Mouse (Mus musculus): ENCODE data around the gene Ammecr1. TPM values are rescaled to one million over a fixed set of nuclear protein-coding genes. Genes with fewer than 3 reads are reported as not detected.
A peak's percentile ranks its signal among the peaks of the same experiment; 100 is the strongest.

The Ammecr1 gene
- polyA plus RNA-seq, 1 experiment: 0.68 TPM

DNA sequence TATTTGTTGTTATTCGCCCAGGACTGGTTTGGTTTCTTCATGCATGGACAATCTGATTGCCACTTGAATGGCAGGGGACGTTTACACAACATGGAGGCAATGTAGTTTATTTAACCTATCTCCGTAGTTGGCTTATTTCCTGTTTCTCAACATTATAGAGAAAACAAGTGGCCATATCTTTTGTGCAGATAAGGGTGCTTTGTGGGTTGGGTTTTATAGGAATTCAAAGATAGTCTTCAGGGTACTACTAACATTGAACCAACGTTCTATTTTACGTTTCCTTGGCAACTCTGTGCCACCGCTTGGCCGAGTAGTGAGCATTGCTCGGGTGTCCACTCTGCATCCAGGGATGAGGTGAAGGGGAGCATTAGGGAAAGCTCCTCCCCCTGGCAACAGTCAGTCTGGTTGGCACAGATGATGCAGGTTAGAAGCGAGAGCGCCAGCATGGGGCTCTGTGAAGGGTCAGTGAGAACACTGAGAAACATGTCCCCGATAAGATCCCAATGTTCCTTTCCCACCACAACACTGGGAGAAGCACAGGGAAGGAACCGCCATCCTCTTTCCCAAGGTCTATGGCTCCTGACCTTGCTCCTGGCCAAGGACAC lies 136.6 kb downstream of the Ammecr1 start:
- Histone ChIP-seq H3K27me3 (ENCODE audit: control insufficient read depth, insufficient read depth, low read length) (no peaks in the 10 kb centered on the region), H3K4me1 (ENCODE audit: control insufficient read depth, insufficient read depth, insufficient read length, low read length) (no peaks in the 10 kb centered on the region), H3K4me3 (ENCODE audit: low read depth, low read length) (no peak overlapping the region), H3K27ac (ENCODE audit: insufficient read depth, low read depth, low read length) (no peak overlapping the region), H3K36me3 (ENCODE audit: control insufficient read depth, insufficient read depth, low read length) (no peaks in the 10 kb centered on the region)
- WGBS: 75% methylated on average over 12 of the region's 12 CpGs
- no peak for TF ChIP-seq POLR2A (IDR thresholded peaks at IDR 0.05; ENCODE audit: low read depth, low read length)
- no peak for TF ChIP-seq CTCF (IDR thresholded peaks at IDR 0.05; ENCODE audit: extremely low read depth, insufficient read length, insufficient replicate concordance, low read depth, low read length)

DNA sequence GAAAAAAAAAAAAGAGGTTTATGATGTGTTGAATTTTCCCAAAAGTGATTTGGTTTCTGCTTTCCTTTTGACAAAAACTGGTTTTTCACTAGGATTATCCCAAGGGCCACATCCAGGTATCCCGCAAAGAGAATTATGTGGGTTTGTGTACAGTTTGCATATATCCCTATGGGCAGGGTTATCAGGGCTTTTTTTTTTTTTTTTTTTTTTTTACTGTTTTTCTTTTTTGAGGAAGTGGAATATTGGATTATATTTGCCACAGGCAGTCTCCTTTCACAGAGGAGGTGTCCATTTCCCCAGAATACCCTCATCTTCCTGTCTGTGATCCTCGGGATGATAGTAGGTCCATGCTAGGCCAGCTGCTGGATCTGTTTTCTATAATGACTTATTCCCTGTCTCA lies 137.3 kb downstream of the Ammecr1 start:
- H3K27ac ChIP-seq (ENCODE audit: insufficient read depth, low read depth, low read length): no peak overlapping the region
- no peak overlapping the region for H3K4me3 ChIP-seq (ENCODE audit: low read depth, low read length)
- TF ChIP-seq CTCF (IDR thresholded peaks at IDR 0.05; ENCODE audit: extremely low read depth, insufficient read length, insufficient replicate concordance, low read depth, low read length) (no peak), POLR2A (IDR thresholded peaks at IDR 0.05; ENCODE audit: low read depth, low read length) (no peak)
- H3K27me3 ChIP-seq (ENCODE audit: control insufficient read depth, insufficient read depth, low read length): no peaks in the 10 kb centered on the region
- no peaks in the 10 kb centered on the region for H3K4me1 ChIP-seq (ENCODE audit: control insufficient read depth, insufficient read depth, insufficient read length, low read length)
- WGBS: 83% methylated on average over 2 of the region's 2 CpGs
- H3K36me3 ChIP-seq (ENCODE audit: control insufficient read depth, insufficient read depth, low read length): no peaks in the 10 kb centered on the region

DNA sequence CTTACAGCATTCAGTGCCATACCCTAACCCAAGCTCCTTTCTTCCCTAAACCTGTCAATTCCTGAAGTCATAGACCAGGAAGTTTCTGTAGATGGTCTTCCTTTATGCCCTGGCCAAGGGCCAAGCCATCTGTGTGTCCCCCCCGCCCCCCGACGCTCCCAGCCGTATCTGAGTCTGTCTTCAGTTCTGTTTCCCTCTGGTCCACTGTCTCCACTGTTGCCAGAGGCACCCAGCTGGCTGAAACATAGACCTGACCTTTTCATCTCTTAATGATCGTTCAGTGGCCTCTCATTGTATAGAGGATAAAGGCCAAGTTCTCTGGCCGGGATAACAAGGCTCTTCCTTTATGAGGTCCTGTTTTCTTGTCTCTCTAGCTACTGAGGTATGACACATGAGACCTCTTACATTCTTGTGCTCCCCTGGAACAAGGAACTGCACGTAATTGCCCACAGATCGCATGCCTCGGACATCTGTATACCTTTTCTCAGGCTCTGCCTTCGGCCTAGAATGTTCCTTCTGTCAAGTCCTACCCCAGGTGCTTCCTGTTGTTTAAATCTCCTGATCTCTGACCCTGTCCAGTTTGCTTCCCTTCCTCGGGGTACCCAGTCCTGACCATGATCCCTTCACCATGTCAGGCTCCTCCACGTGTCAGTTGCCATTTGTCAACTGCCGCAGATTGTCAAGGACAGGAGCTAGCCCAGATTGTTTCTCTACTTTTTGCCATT lies 138.2 kb downstream of the Ammecr1 start:
- H3K4me1 ChIP-seq (ENCODE audit: control insufficient read depth, insufficient read depth, insufficient read length, low read length): no peaks in the 10 kb centered on the region
- no peaks in the 10 kb centered on the region for H3K27me3 ChIP-seq (ENCODE audit: control insufficient read depth, insufficient read depth, low read length)
- no peak overlapping the region for H3K27ac ChIP-seq (ENCODE audit: insufficient read depth, low read depth, low read length)
- TF ChIP-seq CTCF (IDR thresholded peaks at IDR 0.05; ENCODE audit: extremely low read depth, insufficient read length, insufficient replicate concordance, low read depth, low read length) (no peak), POLR2A (IDR thresholded peaks at IDR 0.05; ENCODE audit: low read depth, low read length) (no peak)
- no peak overlapping the region for H3K4me3 ChIP-seq (ENCODE audit: low read depth, low read length)
- H3K36me3 ChIP-seq (ENCODE audit: control insufficient read depth, insufficient read depth, low read length): no peaks in the 10 kb centered on the region
- WGBS: 74% methylated on average over 13 of the region's 13 CpGs

DNA sequence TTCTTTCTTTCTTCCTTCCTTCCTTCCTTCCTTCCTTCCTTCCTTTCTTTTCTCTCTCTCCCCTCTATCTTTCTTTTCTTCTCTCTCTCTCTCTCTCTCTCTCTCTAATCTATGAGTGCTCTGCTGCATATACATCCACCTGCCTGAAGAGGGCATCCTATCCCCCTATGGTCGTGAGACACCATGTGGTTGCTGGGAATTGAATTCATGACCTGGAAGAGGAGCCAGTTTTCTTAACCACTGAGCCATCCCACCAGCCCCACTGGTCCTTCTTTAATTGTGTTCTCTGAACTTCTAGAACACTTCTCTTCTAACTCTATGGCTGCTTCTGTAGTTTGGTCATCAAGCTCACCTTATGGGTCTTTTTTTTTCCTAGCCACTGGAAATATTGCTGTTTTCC lies 138.9 kb downstream of the Ammecr1 start:
- H3K27ac ChIP-seq (ENCODE audit: insufficient read depth, low read depth, low read length): no peak overlapping the region
- H3K4me3 ChIP-seq (ENCODE audit: low read depth, low read length): no peak overlapping the region
- TF ChIP-seq CTCF (IDR thresholded peaks at IDR 0.05; ENCODE audit: extremely low read depth, insufficient read length, insufficient replicate concordance, low read depth, low read length): no peak
- TF ChIP-seq POLR2A (IDR thresholded peaks at IDR 0.05; ENCODE audit: low read depth, low read length): no peak
- no peaks in the 10 kb centered on the region for H3K36me3 ChIP-seq (ENCODE audit: control insufficient read depth, insufficient read depth, low read length)
- no peaks in the 10 kb centered on the region for H3K27me3 ChIP-seq (ENCODE audit: control insufficient read depth, insufficient read depth, low read length)
- WGBS: 14% methylated on average over 1 of the region's 1 CpGs
- H3K4me1 ChIP-seq (ENCODE audit: control insufficient read depth, insufficient read depth, insufficient read length, low read length): no peaks in the 10 kb centered on the region

DNA sequence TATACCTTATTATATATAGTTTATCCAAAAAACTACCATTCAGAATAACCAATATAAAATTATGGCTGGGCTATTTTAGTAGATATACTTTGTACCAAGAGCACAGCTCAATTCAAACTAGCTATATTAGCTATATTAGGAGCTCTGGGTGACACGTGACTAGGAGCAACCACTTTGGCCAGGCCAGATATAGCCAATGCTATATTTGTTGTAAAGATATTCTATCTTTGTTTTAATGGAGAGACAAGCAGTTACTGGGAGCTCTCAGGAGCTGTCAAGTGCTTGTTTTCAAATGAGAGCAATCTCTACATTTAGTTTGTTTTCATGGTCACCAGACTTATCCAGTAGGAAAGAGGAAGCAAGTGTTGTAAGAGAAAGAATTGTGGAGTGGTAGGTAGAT lies 141.2 kb downstream of the Ammecr1 start:
- 78% methylated on average over 1 of the region's 1 CpGs for WGBS
- no peak for TF ChIP-seq CTCF (IDR thresholded peaks at IDR 0.05; ENCODE audit: extremely low read depth, insufficient read length, insufficient replicate concordance, low read depth, low read length)
- TF ChIP-seq POLR2A (IDR thresholded peaks at IDR 0.05; ENCODE audit: low read depth, low read length): no peak
- Histone ChIP-seq H3K4me3 (ENCODE audit: low read depth, low read length) (no peak overlapping the region), H3K36me3 (ENCODE audit: control insufficient read depth, insufficient read depth, low read length) (no peaks in the 10 kb centered on the region), H3K4me1 (ENCODE audit: control insufficient read depth, insufficient read depth, insufficient read length, low read length) (no peaks in the 10 kb centered on the region), H3K27me3 (ENCODE audit: control insufficient read depth, insufficient read depth, low read length) (no peaks in the 10 kb centered on the region), H3K27ac (ENCODE audit: insufficient read depth, low read depth, low read length) (no peak overlapping the region)

DNA sequence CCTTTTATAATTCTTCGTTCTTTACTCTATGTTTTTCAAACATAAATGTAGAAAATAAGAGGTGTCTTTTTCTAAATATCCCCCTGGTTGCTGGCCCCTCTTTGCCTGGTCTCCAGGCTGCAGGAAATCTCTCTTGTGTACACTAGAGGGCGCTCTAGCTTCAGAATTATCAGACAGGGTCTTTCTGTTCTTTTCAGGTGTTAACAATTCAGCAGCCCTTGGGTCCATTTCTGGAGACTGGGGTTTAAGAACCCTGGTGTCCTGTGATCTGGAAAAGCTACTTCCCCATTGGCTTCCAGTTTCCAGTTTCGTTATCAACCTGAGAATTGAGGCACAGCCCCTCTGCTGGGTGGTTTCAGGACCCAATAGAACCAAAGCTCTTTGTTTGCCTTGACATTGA lies 144.7 kb downstream of the Ammecr1 start:
- Histone ChIP-seq H3K4me1 (ENCODE audit: control insufficient read depth, insufficient read depth, insufficient read length, low read length) (no peaks in the 10 kb centered on the region), H3K36me3 (ENCODE audit: control insufficient read depth, insufficient read depth, low read length) (no peaks in the 10 kb centered on the region), H3K4me3 (ENCODE audit: low read depth, low read length) (no peak overlapping the region), H3K27me3 (ENCODE audit: control insufficient read depth, insufficient read depth, low read length) (no peaks in the 10 kb centered on the region), H3K27ac (ENCODE audit: insufficient read depth, low read depth, low read length) (no peak overlapping the region)
- peak; percentile 45; the same call in 1 of the 2 replicates for TF ChIP-seq CTCF (IDR thresholded peaks at IDR 0.05; ENCODE audit: extremely low read depth, insufficient read length, insufficient replicate concordance, low read depth, low read length)
- no peak for TF ChIP-seq POLR2A (IDR thresholded peaks at IDR 0.05; ENCODE audit: low read depth, low read length)
- 46% methylated on average over 3 of the region's 3 CpGs for WGBS

DNA sequence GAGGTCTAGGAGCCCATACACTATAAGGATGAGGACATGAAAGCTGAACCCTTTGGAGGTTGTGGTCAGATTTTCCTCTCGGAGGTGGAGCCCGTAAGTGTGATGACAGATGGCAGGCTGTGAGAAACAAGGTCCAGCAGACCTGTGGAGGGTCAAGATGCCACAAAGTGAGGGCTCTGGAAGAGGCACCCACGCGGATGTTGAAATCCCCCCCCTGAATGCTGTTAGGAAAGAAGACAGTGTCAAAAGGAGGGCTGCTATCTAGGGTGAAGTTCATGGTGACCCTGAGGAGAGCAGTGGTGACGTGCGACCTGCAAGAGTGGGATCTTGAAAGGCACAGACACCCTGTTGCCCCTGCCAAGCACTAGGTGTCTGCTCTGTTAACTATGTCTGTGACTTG lies 145.3 kb downstream of the Ammecr1 start:
- Histone ChIP-seq H3K27me3 (ENCODE audit: control insufficient read depth, insufficient read depth, low read length) (no peaks in the 10 kb centered on the region), H3K36me3 (ENCODE audit: control insufficient read depth, insufficient read depth, low read length) (no peaks in the 10 kb centered on the region), H3K4me3 (ENCODE audit: low read depth, low read length) (no peak overlapping the region), H3K4me1 (ENCODE audit: control insufficient read depth, insufficient read depth, insufficient read length, low read length) (no peaks in the 10 kb centered on the region), H3K27ac (ENCODE audit: insufficient read depth, low read depth, low read length) (no peak overlapping the region)
- WGBS: 84% methylated on average over 6 of the region's 6 CpGs
- no peak for TF ChIP-seq POLR2A (IDR thresholded peaks at IDR 0.05; ENCODE audit: low read depth, low read length)
- no peak for TF ChIP-seq CTCF (IDR thresholded peaks at IDR 0.05; ENCODE audit: extremely low read depth, insufficient read length, insufficient replicate concordance, low read depth, low read length)
